Mouse (Mus musculus) E14TG2a.4 (cell line): Measurements from ENCODE around the gene Zfp846.

Experiments
- H3K27me3 ChIP-seq: 2 replicates; pipeline ENCODE4 v1.6.1; 2014; ENCODE audit warnings: low read length, control low read depth; ENCODE audit not compliant: insufficient read depth
- H3K36me3 ChIP-seq: 2 replicates; pipeline ENCODE4 v1.6.1; 2014; ENCODE audit warnings: low read length, control low read depth; ENCODE audit not compliant: insufficient read depth
- H3K4me1 ChIP-seq: replicated peaks from 2 replicates; pipeline ENCODE4 v1.6.1; 2014; ENCODE audit warnings: low read depth, low read length, control low read depth
- H3K4me3 ChIP-seq: replicated peaks from 2 replicates; pipeline ENCODE4 v1.5.1; 2014; ENCODE audit warnings: mild to moderate bottlenecking, low read length
- H3K9me3 ChIP-seq: 2 replicates; pipeline ENCODE4 v1.6.1; 2014; ENCODE audit warnings: low read length, control low read depth
- CTCF ChIP-seq: conservative IDR thresholded peaks from 2 replicates; pipeline ENCODE4 v1.5.1; 2014; ENCODE audit warnings: low read length
- NANOG ChIP-seq: IDR thresholded peaks from 2 replicates; pipeline ENCODE4 v1.6.1; 2014; ENCODE audit warnings: borderline replicate concordance, low read length, mixed read lengths
- POU5F1 ChIP-seq: IDR thresholded peaks from 2 replicates; pipeline ENCODE4 v1.6.1; 2014; ENCODE audit warnings: low read length, borderline replicate concordance

The Zfp846 gene

GRCm38 (mm10) chr9:20581175-20581634 is at the start of gene Zfp846:
TSS of gene Zfp846 (plus strand) at chr9:20581291.
- peaks cover 33% of the 10 kb centered on the region for H3K4me1 ChIP-seq
- no peaks in the 10 kb centered on the region for H3K27me3 ChIP-seq
- no peaks in the 10 kb centered on the region for H3K9me3 ChIP-seq
- peaks cover 10% of the 10 kb centered on the region; the same call in 1 of the 2 replicates for H3K36me3 ChIP-seq
- TF ChIP-seq CTCF (no peak), NANOG (no peak), POU5F1 (no peak)
- H3K4me3 ChIP-seq, result peak within 1 kb of the TSS; percentile 88

- Histone ChIP-seq H3K27me3 (peaks cover 20% of the 10 kb centered on the region), H3K4me1 (no peaks in the 10 kb centered on the region), H3K36me3 (no peaks in the 10 kb centered on the region)
These were observed 46.7 kb upstream of the Zfp846 start for GRCm38 (mm10) chr9:20534326-20534926.

GRCm38 (mm10) chr9:20536598-20536997 is 44.5 kb upstream of the Zfp846 start:
- peaks cover 20% of the 10 kb centered on the region for H3K27me3 ChIP-seq
- TF ChIP-seq NANOG, result no peak
- no peak for TF ChIP-seq CTCF
- TF ChIP-seq POU5F1, result no peak

More at GRCm38 (mm10) chr9:20534326-20534926, 46.7 kb upstream of the Zfp846 start:
- no peak for TF ChIP-seq POU5F1
- no peak for TF ChIP-seq NANOG
- no peak for TF ChIP-seq CTCF
- Histone ChIP-seq H3K4me3 (no peak overlapping the region), H3K9me3 (no peaks in the 10 kb centered on the region)

GRCm38 (mm10) chr9:20543496-20543895 is 37.6 kb upstream of the Zfp846 start:
- Histone ChIP-seq H3K9me3 (no peaks in the 10 kb centered on the region), H3K4me1 (peaks cover 29% of the 10 kb centered on the region), H3K4me3 (peak overlapping the region; percentile 83), H3K27me3 (peaks cover 4% of the 10 kb centered on the region), H3K36me3 (no peaks in the 10 kb centered on the region)
- no peak for TF ChIP-seq POU5F1
- no peak for TF ChIP-seq CTCF
- no peak for TF ChIP-seq NANOG

More at GRCm38 (mm10) chr9:20536598-20536997, 44.5 kb upstream of the Zfp846 start:
- H3K4me1 ChIP-seq, result no peaks in the 10 kb centered on the region; the same call in 1 of the 2 replicates
- no peak overlapping the region for H3K4me3 ChIP-seq
- no peaks in the 10 kb centered on the region for H3K9me3 ChIP-seq
- H3K36me3 ChIP-seq, result no peaks in the 10 kb centered on the region

- Histone ChIP-seq H3K36me3 (no peaks in the 10 kb centered on the region), H3K27me3 (peaks cover 1% of the 10 kb centered on the region; the same call in 1 of the 2 replicates), H3K4me3 (peak overlapping the region; percentile 83), H3K4me1 (peaks cover 29% of the 10 kb centered on the region), H3K9me3 (no peaks in the 10 kb centered on the region)
- TF ChIP-seq NANOG (no peak), CTCF (no peak), POU5F1 (no peak)
These were observed 36.8 kb upstream of the Zfp846 start for GRCm38 (mm10) chr9:20544070-20544821.

GRCm38 (mm10) chr9:20545151-20545550 is 35.9 kb upstream of the Zfp846 start:
- TF ChIP-seq CTCF (peak; percentile 40), POU5F1 (no peak)
- H3K27me3 ChIP-seq, result no peaks in the 10 kb centered on the region
- no peaks in the 10 kb centered on the region for H3K36me3 ChIP-seq
- peak overlapping the region; percentile 83 for H3K4me3 ChIP-seq
- peaks cover 29% of the 10 kb centered on the region for H3K4me1 ChIP-seq
- H3K9me3 ChIP-seq, result no peaks in the 10 kb centered on the region

- TF ChIP-seq NANOG, result no peak
- no peak for TF ChIP-seq CTCF
- TF ChIP-seq POU5F1, result no peak
- Histone ChIP-seq H3K27me3 (peaks cover 4% of the 10 kb centered on the region; the same call in 1 of the 2 replicates), H3K4me1 (no peaks in the 10 kb centered on the region), H3K9me3 (no peaks in the 10 kb centered on the region), H3K36me3 (no peaks in the 10 kb centered on the region), H3K4me3 (no peak overlapping the region)
These were observed 29.3 kb upstream of the Zfp846 start for GRCm38 (mm10) chr9:20551781-20552275.

GRCm38 (mm10) chr9:20552698-20553097 is 28.4 kb upstream of the Zfp846 start:
- Histone ChIP-seq H3K4me1 (no peaks in the 10 kb centered on the region), H3K4me3 (no peak overlapping the region), H3K27me3 (peaks cover 4% of the 10 kb centered on the region; the same call in 1 of the 2 replicates), H3K9me3 (no peaks in the 10 kb centered on the region), H3K36me3 (no peaks in the 10 kb centered on the region)
- TF ChIP-seq CTCF, result no peak
- no peak for TF ChIP-seq NANOG
- no peak for TF ChIP-seq POU5F1
